Mouse (Mus musculus) spleen, adult 2 months (tissue): ENCODE data around the gene Tbx15.

Experiments
- CTCF ChIP-seq: fragments of 200-500 bp; IDR thresholded peaks from 2 replicates; pipeline ENCODE4 v1.5.1; 2011; ENCODE audit warnings: mild to moderate bottlenecking, inconsistent platforms; ENCODE audit not compliant: insufficient read depth, insufficient read length, insufficient replicate concordance; ENCODE audit errors: extremely low read depth
- POLR2A ChIP-seq: fragments of 200-500 bp; IDR thresholded peaks from 2 replicates; pipeline ENCODE4 v1.6.1; 2011; ENCODE audit warnings: low read depth, low read length, inconsistent platforms

GRCm38 (mm10) chr3:99336866-99337265, 96.7 kb downstream of the Tbx15 start:
- TF ChIP-seq CTCF (no peak), POLR2A (no peak)
